Mouse (Mus musculus): ENCODE measurements around the gene Gm14569. TPM values are rescaled to one million over a fixed set of nuclear protein-coding genes. Genes with fewer than 3 reads are reported as not detected.

Gm14569 gene
- 1.6 and 2.0 TPM in 2 replicates for polyA plus RNA-seq (2012; rRNA removed)

GRCm38 (mm10) chrX:36491730-36492129, at the start of gene Gm14569:
Gene Gm14569, minus strand, starts transcription at chrX:36491830.
- 93% methylated on average over 4 of the region's 4 CpGs for WGBS
- no peak within 1 kb of the TSS for H3K27ac ChIP-seq (ENCODE audit: insufficient read depth, low read length)
- TF ChIP-seq POLR2A (IDR thresholded peaks at IDR 0.05; ENCODE audit: borderline replicate concordance, insufficient read depth, low read length) (no peak), CTCF (IDR thresholded peaks at IDR 0.05; ENCODE audit: borderline replicate concordance, insufficient read depth, low read depth, low read length) (no peak)
- H3K4me3 ChIP-seq (replicated peaks; ENCODE audit: insufficient read depth, low read depth, low read length), result no peak within 1 kb of the TSS
- no peaks in the 10 kb centered on the region for H3K4me1 ChIP-seq (ENCODE audit: control insufficient read depth, insufficient read depth, low read length)
- DNase-seq, result no peak
- H3K27me3 ChIP-seq (ENCODE audit: control insufficient read depth, insufficient read depth, low read length), result no peaks in the 10 kb centered on the region

GRCm38 (mm10) chrX:36534514-36534913, 42.9 kb upstream of the Gm14569 start:
- peak; percentile 56 to 76 for DNase-seq
- TF ChIP-seq POLR2A (IDR thresholded peaks at IDR 0.05; ENCODE audit: borderline replicate concordance, insufficient read depth, low read length) (no peak), CTCF (IDR thresholded peaks at IDR 0.05; ENCODE audit: borderline replicate concordance, insufficient read depth, low read depth, low read length) (peak; percentile 58; the same call in 1 of the 2 replicates)
- Histone ChIP-seq H3K27ac (ENCODE audit: insufficient read depth, low read length) (no peak overlapping the region), H3K4me1 (ENCODE audit: control insufficient read depth, insufficient read depth, low read length) (no peaks in the 10 kb centered on the region), H3K4me3 (replicated peaks; ENCODE audit: insufficient read depth, low read depth, low read length) (no peak overlapping the region), H3K27me3 (ENCODE audit: control insufficient read depth, insufficient read depth, low read length) (no peaks in the 10 kb centered on the region)
- 3% methylated on average over 4 of the region's 4 CpGs for WGBS

GRCm38 (mm10) chrX:36533744-36534143, 42.1 kb upstream of the Gm14569 start:
- TF ChIP-seq POLR2A (IDR thresholded peaks at IDR 0.05; ENCODE audit: borderline replicate concordance, insufficient read depth, low read length), result no peak
- H3K4me1 ChIP-seq (ENCODE audit: control insufficient read depth, insufficient read depth, low read length), result no peaks in the 10 kb centered on the region
- H3K4me3 ChIP-seq (replicated peaks; ENCODE audit: insufficient read depth, low read depth, low read length), result no peak overlapping the region
- WGBS, result 81% methylated on average over 4 of the region's 4 CpGs
- no peaks in the 10 kb centered on the region for H3K27me3 ChIP-seq (ENCODE audit: control insufficient read depth, insufficient read depth, low read length)
- H3K27ac ChIP-seq (ENCODE audit: insufficient read depth, low read length), result no peak overlapping the region
- DNase-seq, result no peak

- TF ChIP-seq CTCF (IDR thresholded peaks at IDR 0.05; ENCODE audit: borderline replicate concordance, insufficient read depth, low read depth, low read length) (no peak), POLR2A (IDR thresholded peaks at IDR 0.05; ENCODE audit: borderline replicate concordance, insufficient read depth, low read length) (no peak)
Observed at GRCm38 (mm10) chrX:36530251-36530650, 38.6 kb upstream of the Gm14569 start.

GRCm38 (mm10) chrX:36523729-36524128, 32.1 kb upstream of the Gm14569 start:
- no peaks in the 10 kb centered on the region for H3K4me1 ChIP-seq (ENCODE audit: control insufficient read depth, insufficient read depth, low read length)

More at GRCm38 (mm10) chrX:36530251-36530650, 38.6 kb upstream of the Gm14569 start:
- Histone ChIP-seq H3K4me3 (replicated peaks; ENCODE audit: insufficient read depth, low read depth, low read length) (no peak overlapping the region), H3K27me3 (ENCODE audit: control insufficient read depth, insufficient read depth, low read length) (no peaks in the 10 kb centered on the region), H3K27ac (ENCODE audit: insufficient read depth, low read length) (no peak overlapping the region), H3K4me1 (ENCODE audit: control insufficient read depth, insufficient read depth, low read length) (no peaks in the 10 kb centered on the region)
- DNase-seq, result no peak
- WGBS, result 54% methylated on average over 5 of the region's 5 CpGs

GRCm38 (mm10) chrX:36513726-36514125, 22.1 kb upstream of the Gm14569 start:
- no peak overlapping the region for H3K4me3 ChIP-seq (replicated peaks; ENCODE audit: insufficient read depth, low read depth, low read length)
- TF ChIP-seq CTCF (IDR thresholded peaks at IDR 0.05; ENCODE audit: borderline replicate concordance, insufficient read depth, low read depth, low read length) (no peak), POLR2A (IDR thresholded peaks at IDR 0.05; ENCODE audit: borderline replicate concordance, insufficient read depth, low read length) (no peak)
- H3K27me3 ChIP-seq (ENCODE audit: control insufficient read depth, insufficient read depth, low read length), result no peaks in the 10 kb centered on the region; the same call in 1 of the 2 replicates
- H3K27ac ChIP-seq (ENCODE audit: insufficient read depth, low read length), result no peak overlapping the region
- DNase-seq, result no peak
- 21% methylated on average over 8 of the region's 8 CpGs for whole genome bisulfite sequencing
- no peaks in the 10 kb centered on the region for H3K4me1 ChIP-seq (ENCODE audit: control insufficient read depth, insufficient read depth, low read length)

More at GRCm38 (mm10) chrX:36523729-36524128, 32.1 kb upstream of the Gm14569 start:
- Histone ChIP-seq H3K27me3 (ENCODE audit: control insufficient read depth, insufficient read depth, low read length) (no peaks in the 10 kb centered on the region), H3K27ac (ENCODE audit: insufficient read depth, low read length) (no peak overlapping the region), H3K4me3 (replicated peaks; ENCODE audit: insufficient read depth, low read depth, low read length) (no peak overlapping the region)
- no peak for DNase-seq
- WGBS, result 69% methylated on average over 5 of the region's 5 CpGs
- TF ChIP-seq CTCF (IDR thresholded peaks at IDR 0.05; ENCODE audit: borderline replicate concordance, insufficient read depth, low read depth, low read length), result no peak
- no peak for TF ChIP-seq POLR2A (IDR thresholded peaks at IDR 0.05; ENCODE audit: borderline replicate concordance, insufficient read depth, low read length)

- Histone ChIP-seq H3K27me3 (ENCODE audit: control insufficient read depth, insufficient read depth, low read length) (no peaks in the 10 kb centered on the region; the same call in 1 of the 2 replicates), H3K4me3 (replicated peaks; ENCODE audit: insufficient read depth, low read depth, low read length) (no peak overlapping the region), H3K27ac (ENCODE audit: insufficient read depth, low read length) (no peak overlapping the region), H3K4me1 (ENCODE audit: control insufficient read depth, insufficient read depth, low read length) (no peaks in the 10 kb centered on the region)
- DNase-seq, result peak in 1 of 2 experiments; percentile 3
- WGBS, result 15% methylated on average over 9 of the region's 9 CpGs
- TF ChIP-seq CTCF (IDR thresholded peaks at IDR 0.05; ENCODE audit: borderline replicate concordance, insufficient read depth, low read depth, low read length), result no peak
- TF ChIP-seq POLR2A (IDR thresholded peaks at IDR 0.05; ENCODE audit: borderline replicate concordance, insufficient read depth, low read length), result no peak
Observed at GRCm38 (mm10) chrX:36513231-36513630, 21.6 kb upstream of the Gm14569 start.

- H3K27me3 ChIP-seq (ENCODE audit: control insufficient read depth, insufficient read depth, low read length), result no peaks in the 10 kb centered on the region
- 37% methylated on average over 6 of the region's 6 CpGs for WGBS
- no peak overlapping the region for H3K27ac ChIP-seq (ENCODE audit: insufficient read depth, low read length)
- DNase-seq, result peak in 1 of 2 experiments; percentile 1
- H3K4me1 ChIP-seq (ENCODE audit: control insufficient read depth, insufficient read depth, low read length), result no peaks in the 10 kb centered on the region
- no peak overlapping the region for H3K4me3 ChIP-seq (replicated peaks; ENCODE audit: insufficient read depth, low read depth, low read length)
- TF ChIP-seq POLR2A (IDR thresholded peaks at IDR 0.05; ENCODE audit: borderline replicate concordance, insufficient read depth, low read length), result no peak
- TF ChIP-seq CTCF (IDR thresholded peaks at IDR 0.05; ENCODE audit: borderline replicate concordance, insufficient read depth, low read depth, low read length), result 0 out of 2 replicates have a peak, but pooled peaks have one; percentile 11
Observed at GRCm38 (mm10) chrX:36506863-36507262, 15.2 kb upstream of the Gm14569 start.

Data from cerebellum, adult 2 months (tissue).